Mouse (Mus musculus): Measurements from ENCODE around the gene Snap91.

Snap91 gene

DNA sequence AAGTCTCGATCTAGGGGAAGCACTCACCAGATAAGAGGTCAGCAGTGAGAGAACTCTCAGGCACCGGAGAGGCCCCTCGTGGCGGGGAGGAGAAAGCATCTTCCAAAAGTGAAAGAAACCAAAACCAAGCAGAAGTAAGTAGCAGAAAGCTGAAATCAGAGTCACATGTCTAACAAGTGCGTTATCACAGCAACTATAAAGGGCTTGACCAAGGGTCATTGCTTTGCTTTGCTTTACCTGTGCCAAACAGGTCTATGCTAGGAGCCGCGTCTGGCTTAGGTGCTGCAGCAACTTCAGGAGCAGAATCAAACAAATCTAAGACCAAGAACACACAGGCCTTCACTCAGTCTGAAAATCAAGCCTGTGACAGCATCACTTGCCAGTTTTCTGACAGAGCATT lies 88.5 kb downstream of the Snap91 start:
- no peak for TF ChIP-seq GATA4 (IDR thresholded peaks at IDR 0.05; ENCODE audit: insufficient replicate concordance, low read length)

DNA sequence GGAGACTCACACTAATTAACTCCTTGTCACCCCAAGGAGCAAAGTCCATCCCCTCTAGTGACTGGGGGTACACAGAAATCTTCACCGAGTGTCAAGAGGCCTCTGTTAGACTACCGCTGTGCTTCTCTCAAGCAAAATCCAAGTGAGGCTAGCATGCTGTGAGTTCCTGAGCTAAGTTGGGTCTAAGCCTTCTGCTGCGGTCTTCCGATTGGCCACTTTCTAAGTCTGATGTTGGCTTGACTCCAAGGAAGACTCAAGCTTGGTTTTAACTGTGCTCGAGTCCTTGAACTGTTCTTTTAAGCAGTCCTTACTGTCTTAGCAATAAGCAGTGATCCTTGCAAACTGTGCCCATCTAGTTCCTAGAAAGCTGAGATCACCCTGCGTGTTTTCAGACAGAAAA lies 91.3 kb downstream of the Snap91 start:
- no peak for TF ChIP-seq GATA4 (IDR thresholded peaks at IDR 0.05; ENCODE audit: insufficient replicate concordance, low read length)

DNA sequence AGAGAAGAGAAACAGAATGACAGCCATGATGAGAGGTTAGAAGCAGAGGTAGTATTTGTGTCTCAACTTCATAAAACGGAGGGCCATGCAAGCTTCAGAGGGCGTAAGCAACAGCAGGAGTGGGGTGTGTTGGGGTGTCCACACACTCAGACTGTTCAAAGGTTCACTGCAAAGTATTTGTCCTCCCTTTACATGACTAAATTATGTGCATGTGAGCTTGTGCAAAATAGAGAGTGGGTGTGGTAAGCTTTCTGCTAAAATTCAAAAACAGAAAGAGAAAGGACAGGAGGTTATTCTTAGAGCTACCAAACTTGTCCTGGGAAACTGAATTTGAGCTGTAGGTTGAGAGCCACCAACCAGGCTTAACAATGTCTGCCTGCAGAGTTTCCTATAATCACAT lies 97.6 kb downstream of the Snap91 start:
- no peak for TF ChIP-seq GATA4 (IDR thresholded peaks at IDR 0.05; ENCODE audit: insufficient replicate concordance, low read length)

GRCm38 (mm10) chr9:86781426-86781825 lies 99.0 kb downstream of the Snap91 start:
- TF ChIP-seq GATA4 (IDR thresholded peaks at IDR 0.05; ENCODE audit: insufficient replicate concordance, low read length) = no peak

DNA sequence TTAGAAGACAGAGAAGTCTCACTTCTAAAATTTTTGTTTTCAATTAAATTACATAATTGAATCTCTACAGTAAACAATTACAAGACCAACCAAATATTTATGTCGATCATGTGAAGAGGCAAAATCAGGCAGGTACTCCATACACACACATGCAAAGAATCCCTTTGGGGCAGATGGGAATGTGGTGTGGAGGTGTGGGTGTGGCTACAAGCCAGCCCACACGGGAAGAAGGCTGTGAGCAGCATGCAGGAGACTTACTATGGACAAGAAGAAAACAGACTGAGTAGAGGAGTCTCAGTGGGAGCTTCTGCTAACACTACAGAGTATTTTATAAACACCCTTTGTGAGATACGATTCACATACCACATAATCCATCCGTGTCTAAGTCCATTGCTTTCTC lies 102.2 kb downstream of the Snap91 start:
- no peak for TF ChIP-seq GATA4 (IDR thresholded peaks at IDR 0.05; ENCODE audit: insufficient replicate concordance, low read length)

DNA sequence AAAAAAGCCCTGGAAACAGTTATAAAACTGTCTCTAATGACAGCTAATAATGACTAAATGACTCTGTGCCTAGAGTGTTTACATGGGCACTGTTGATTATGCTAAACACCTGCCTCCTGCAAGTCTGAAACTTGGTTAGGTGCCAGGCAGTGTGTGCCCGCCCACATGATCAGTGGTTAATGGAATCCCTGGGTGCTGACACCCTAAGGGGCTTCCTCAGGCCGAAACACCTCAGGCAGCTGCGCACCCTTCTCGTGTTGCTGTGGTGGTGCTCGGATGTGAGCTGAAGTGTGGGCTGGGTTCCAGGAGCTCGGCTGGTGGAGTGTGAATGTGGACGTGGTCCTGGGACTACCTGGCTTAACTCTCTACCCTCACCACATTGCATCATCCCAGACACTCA lies 103.1 kb downstream of the Snap91 start:
- no peak for TF ChIP-seq GATA4 (IDR thresholded peaks at IDR 0.05; ENCODE audit: insufficient replicate concordance, low read length)

GRCm38 (mm10) chr9:86775374-86775773 lies 105.1 kb downstream of the Snap91 start:
- no peak for TF ChIP-seq GATA4 (IDR thresholded peaks at IDR 0.05; ENCODE audit: insufficient replicate concordance, low read length)

- no peak for TF ChIP-seq GATA4 (IDR thresholded peaks at IDR 0.05; ENCODE audit: insufficient replicate concordance, low read length)
Observed at GRCm38 (mm10) chr9:86773996-86774395, 106.5 kb downstream of the Snap91 start.

DNA sequence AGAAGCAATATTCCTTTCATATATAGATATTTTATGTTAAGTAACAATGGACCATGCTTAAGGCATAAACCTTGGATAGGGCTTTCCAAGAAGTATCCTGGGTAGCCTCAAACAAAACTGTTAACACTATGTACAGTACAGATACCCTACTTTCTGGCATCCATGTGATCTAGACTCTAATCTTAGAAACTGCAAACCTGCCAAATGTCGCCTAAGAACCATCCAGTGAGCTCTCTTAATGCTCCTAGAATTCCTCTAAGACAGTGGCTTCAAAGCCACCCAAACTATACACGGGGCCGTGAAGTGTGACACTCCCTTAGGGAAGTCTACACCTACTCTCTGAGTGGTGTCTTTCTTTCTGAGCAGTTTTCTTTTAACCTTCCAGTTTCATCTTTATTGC lies 107.6 kb downstream of the Snap91 start:
- TF ChIP-seq GATA4 (IDR thresholded peaks at IDR 0.05; ENCODE audit: insufficient replicate concordance, low read length) = no peak

GRCm38 (mm10) chr9:86766991-86767390 lies 113.5 kb downstream of the Snap91 start:
- no peak for TF ChIP-seq GATA4 (IDR thresholded peaks at IDR 0.05; ENCODE audit: insufficient replicate concordance, low read length)

DNA sequence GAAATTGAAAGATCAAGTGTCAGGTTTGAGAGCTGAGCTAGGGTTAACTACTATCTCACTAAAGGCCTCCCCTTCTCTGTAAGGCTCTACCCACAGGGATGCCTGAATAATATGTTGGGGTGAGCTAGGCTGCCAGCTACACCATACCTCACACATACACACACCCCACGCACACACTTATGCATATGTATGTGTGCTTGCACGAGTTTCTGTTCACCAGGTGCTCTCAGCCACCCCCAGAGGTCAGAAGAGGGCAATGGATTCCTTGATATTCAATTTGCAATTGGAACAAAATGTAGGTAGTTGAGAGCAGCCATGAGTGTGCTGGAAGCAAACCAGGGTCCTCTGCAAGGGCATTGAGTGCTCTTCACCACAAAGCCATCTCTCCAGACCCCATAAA lies 116.5 kb downstream of the Snap91 start:
- no peak for TF ChIP-seq GATA4 (IDR thresholded peaks at IDR 0.05; ENCODE audit: insufficient replicate concordance, low read length)

GRCm38 (mm10) chr9:86762477-86763376 lies 117.7 kb downstream of the Snap91 start:
- no peak for TF ChIP-seq GATA4 (IDR thresholded peaks at IDR 0.05; ENCODE audit: insufficient replicate concordance, low read length)

- no peak for TF ChIP-seq GATA4 (IDR thresholded peaks at IDR 0.05; ENCODE audit: insufficient replicate concordance, low read length)
Observed at GRCm38 (mm10) chr9:86745926-86746581, 134.4 kb downstream of the Snap91 start.

DNA sequence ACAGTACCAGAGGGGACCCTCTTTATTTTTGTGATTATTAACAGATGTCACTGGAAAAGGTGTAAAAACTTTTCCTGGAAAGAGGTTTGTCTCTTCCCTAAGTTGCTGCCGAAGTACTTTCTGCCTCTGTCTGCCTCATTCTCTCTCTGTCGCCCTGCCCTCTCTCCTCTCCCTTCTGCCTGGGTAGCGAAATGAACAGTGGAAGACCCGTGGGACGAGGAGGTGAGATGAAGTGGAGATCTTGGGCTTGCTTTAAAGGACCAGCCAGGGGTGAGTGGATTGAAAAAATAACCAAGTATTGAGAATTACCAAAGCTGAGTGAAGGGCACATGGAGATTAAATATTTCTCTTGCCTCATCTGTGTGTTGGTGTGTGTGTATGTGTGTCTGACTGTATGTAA lies 136.4 kb downstream of the Snap91 start:
- TF ChIP-seq GATA4 (IDR thresholded peaks at IDR 0.05; ENCODE audit: insufficient replicate concordance, low read length) = no peak

DNA sequence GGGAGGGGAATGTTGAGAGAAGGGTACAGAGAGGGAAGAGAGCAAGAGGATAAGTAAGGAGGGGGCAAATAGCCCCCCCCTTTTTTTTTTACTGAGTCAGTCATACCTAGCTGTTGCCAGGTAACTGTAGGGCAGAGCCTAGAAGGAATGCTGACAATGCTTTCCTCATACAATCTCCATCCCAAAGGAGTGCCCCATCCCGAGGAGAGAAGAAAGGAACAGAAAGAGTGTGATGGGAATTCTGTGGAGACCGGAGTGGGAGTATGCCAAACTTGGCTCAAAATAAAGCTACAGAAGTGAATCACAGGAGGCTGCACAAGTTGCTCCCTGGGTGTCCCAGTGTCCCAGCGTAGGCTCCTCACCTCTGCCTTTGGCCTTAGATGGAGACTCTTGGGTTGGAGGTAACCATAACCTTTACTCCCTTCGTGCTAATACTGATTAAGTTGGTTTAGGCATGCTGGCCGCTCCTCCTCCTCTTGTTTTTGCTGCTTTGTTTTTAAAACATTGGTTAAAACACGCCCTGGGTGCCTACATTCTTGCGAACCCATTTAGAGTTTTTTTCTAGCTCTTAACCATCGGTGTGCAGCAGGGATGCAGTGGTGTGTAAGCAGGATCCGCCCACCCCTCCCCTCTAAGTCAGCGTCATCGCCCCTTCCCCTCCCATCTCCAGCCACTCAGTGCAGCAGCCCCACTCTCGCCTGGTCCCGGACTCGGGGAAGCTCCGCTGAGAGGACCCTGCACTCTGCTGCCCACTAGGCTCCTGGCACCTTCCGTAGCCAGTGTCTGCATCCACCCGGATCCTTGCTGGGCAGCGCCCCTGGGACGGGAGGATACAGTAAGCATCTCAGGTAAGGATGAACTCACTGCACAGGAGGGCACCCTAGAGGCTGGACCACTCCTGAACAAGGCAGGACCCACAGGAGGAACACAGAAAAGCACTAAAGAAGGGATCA lies 137.2 kb downstream of the Snap91 start, which contains the start of gene Prss35:
TSS of gene Prss35 (plus strand) at position 691 of the 953 bp plus-strand sequence.
- TF ChIP-seq GATA4 (IDR thresholded peaks at IDR 0.05; ENCODE audit: insufficient replicate concordance, low read length) = no peak
